Mouse (Mus musculus): ENCODE data around the gene Wwp2.

Wwp2 gene

GRCm38 (mm10) chr8:107556511-107556936, 120.4 kb downstream of the Wwp2 start:
- peak in 1 of 2 experiments; percentile 50 for DNase-seq (ENCODE audit: low spot score in 2 of 2)

GRCm38 (mm10) chr8:107560820-107561536, 124.8 kb downstream of the Wwp2 start:
- DNase-seq (ENCODE audit: low spot score in 2 of 2), result no peak

- DNase-seq (ENCODE audit: low spot score in 2 of 2), result no peak
Measured at GRCm38 (mm10) chr8:107562164-107562563, 126.0 kb downstream of the Wwp2 start.

GRCm38 (mm10) chr8:107571046-107571445, 134.9 kb downstream of the Wwp2 start:
- no peak for DNase-seq (ENCODE audit: low spot score in 2 of 2)

GRCm38 (mm10) chr8:107571486-107572135, 135.4 kb downstream of the Wwp2 start:
- DNase-seq (ENCODE audit: low spot score in 2 of 2), result no peak

GRCm38 (mm10) chr8:107572497-107572896, 136.3 kb downstream of the Wwp2 start:
- peak; percentile 51 to 73 for DNase-seq (ENCODE audit: low spot score in 2 of 2)

- no peak for DNase-seq (ENCODE audit: low spot score in 2 of 2)
Measured at GRCm38 (mm10) chr8:107574771-107575170, 138.6 kb downstream of the Wwp2 start.

- peak; percentile 88 to 91 for DNase-seq (ENCODE audit: low spot score in 2 of 2)
Measured at GRCm38 (mm10) chr8:107576702-107577101, 140.5 kb downstream of the Wwp2 start.

- DNase-seq (ENCODE audit: low spot score in 2 of 2), result no peak
Measured at GRCm38 (mm10) chr8:107577640-107578039, 141.5 kb downstream of the Wwp2 start.

- no peak for DNase-seq (ENCODE audit: low spot score in 2 of 2)
Measured at GRCm38 (mm10) chr8:107578132-107578531, 142.0 kb downstream of the Wwp2 start.

- no peak for DNase-seq (ENCODE audit: low spot score in 2 of 2)
Measured at GRCm38 (mm10) chr8:107578541-107578940, 142.4 kb downstream of the Wwp2 start.

- DNase-seq (ENCODE audit: low spot score in 2 of 2), result no peak
Measured at GRCm38 (mm10) chr8:107580879-107581278, 144.7 kb downstream of the Wwp2 start.

- no peak for DNase-seq (ENCODE audit: low spot score in 2 of 2)
Measured at GRCm38 (mm10) chr8:107581536-107581935, 145.4 kb downstream of the Wwp2 start.

- DNase-seq (ENCODE audit: low spot score in 2 of 2), result no peak
Measured at GRCm38 (mm10) chr8:107582136-107582535, 146.0 kb downstream of the Wwp2 start.

GRCm38 (mm10) chr8:107587429-107587994, 151.3 kb downstream of the Wwp2 start:
- DNase-seq (ENCODE audit: low spot score in 2 of 2), result no peak

GRCm38 (mm10) chr8:107587995-107588780, 152.0 kb downstream of the Wwp2 start, which contains the start of gene Psmd7:
TSS of gene Psmd7 (minus strand) at chr8:107588464.
- DNase-seq (ENCODE audit: low spot score in 2 of 2), result peak; percentile 88 to 94

- no peak for DNase-seq (ENCODE audit: low spot score in 2 of 2)
Measured at GRCm38 (mm10) chr8:107593967-107594729, 158.0 kb downstream of the Wwp2 start.

- no peak for DNase-seq (ENCODE audit: low spot score in 2 of 2)
Measured at GRCm38 (mm10) chr8:107594817-107595216, 158.7 kb downstream of the Wwp2 start.

- DNase-seq (ENCODE audit: low spot score in 2 of 2), result no peak
Measured at GRCm38 (mm10) chr8:107597731-107598130, 161.6 kb downstream of the Wwp2 start.

GRCm38 (mm10) chr8:107599691-107600090, 163.5 kb downstream of the Wwp2 start:
- no peak for DNase-seq (ENCODE audit: low spot score in 2 of 2)

- DNase-seq (ENCODE audit: low spot score in 2 of 2), result peak in 1 of 2 experiments; percentile 67
Measured at GRCm38 (mm10) chr8:107603026-107603425, 166.9 kb downstream of the Wwp2 start.

Data from cerebellum, postnatal 4 days (tissue).